Comparison of ENCODE assay signal across 11 mouse cellular contexts in the genomic region with DNA sequence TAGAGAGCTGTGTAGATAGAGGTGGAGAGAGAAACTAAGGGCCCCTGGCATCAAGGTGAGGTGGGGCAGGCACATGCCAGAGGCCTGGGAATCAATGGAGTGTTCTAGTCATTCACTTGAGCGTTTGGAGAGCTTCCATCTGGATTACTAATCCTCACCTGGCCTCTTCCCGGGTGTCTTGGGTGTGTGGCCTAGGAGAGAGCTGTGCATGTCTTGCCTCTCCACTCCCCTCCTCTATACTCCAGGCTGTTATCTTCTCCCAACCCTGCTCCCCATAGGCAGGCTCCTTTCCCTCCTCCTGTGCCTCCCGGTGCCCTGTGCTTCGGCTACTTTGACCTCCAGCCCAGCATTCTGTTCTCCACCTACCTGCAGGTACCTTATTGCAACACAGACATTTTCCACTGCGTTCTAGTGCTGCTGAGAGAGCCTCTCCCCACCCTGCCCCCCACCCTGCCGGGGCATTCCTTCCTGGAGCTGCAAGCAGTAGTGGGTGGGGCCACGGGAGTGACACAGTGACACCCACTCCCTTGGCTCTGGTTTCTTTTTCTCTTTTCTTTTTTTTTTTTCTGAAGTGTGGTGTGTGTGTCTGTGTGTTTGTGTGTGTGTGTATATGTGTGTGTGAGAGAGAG. TPM values are rescaled to one million over a fixed set of nuclear protein-coding genes. Genes with fewer than 3 reads are reported as not detected.
DNase-seq lines count a peak whose midpoint lies in the region; ATAC-seq lines count a peak whose summit lies in the region.
"Had no signal": no experiment of that assay in that cellular context is flagged by ENCODE, and none has a peak within 500 bp of the region (broad histone marks: within the 10 kb centered on the region; RNA-seq: fewer than 3 reads in every experiment).

No protein-coding gene starts in this region.

- DNase-seq in urinary bladder, postnatal 14 days (ENCODE audit: low spot score) = peak; percentile 19
- DNase-seq in urinary bladder, postnatal 4 days (ENCODE audit: low spot score in 2 of 2) = no peak
- peak; percentile 79 to 89 for DNase-seq in lung, adult 18-20 months
- DNase-seq in right cerebral cortex, postnatal 36 days (ENCODE audit: low spot score in 2 of 2) = no peak
- DNase-seq in forebrain, embryonic 11.5 days (ENCODE audit: low spot score) = no peak
- DNase-seq: cerebellum, postnatal 14 days; layer of hippocampus, adult 9-11 months had no signal

- no peak overlapping the region for H3K27ac ChIP-seq in kidney, embryonic 16.5 days (ENCODE audit: low read length)
- H3K27ac ChIP-seq in forebrain, embryonic 11.5 days (ENCODE audit: low read depth, low read length) = no peak overlapping the region
- H3K27ac ChIP-seq: midbrain, embryonic 13.5 days had no signal

- H3K4me2 ChIP-seq in kidney, embryonic 16.5 days (replicated peaks; ENCODE audit: low read depth, low read length) = peak overlapping the region; percentile 31
- no peak overlapping the region for H3K4me2 ChIP-seq in forebrain, embryonic 11.5 days (ENCODE audit: low read depth, low read length, severe bottlenecking)
- H3K4me2 ChIP-seq: midbrain, embryonic 13.5 days had no signal

- 27% methylated on average over 7 of the region's 7 CpGs for WGBS in kidney, embryonic 16.5 days
- 45% methylated on average over 7 of the region's 7 CpGs for WGBS in forebrain, embryonic 11.5 days

- H3K9me3 ChIP-seq in kidney, embryonic 16.5 days (ENCODE audit: low read length) = no peaks in the 10 kb centered on the region
- no peaks in the 10 kb centered on the region for H3K9me3 ChIP-seq in forebrain, embryonic 11.5 days (ENCODE audit: control insufficient read depth, low read length)
- H3K9me3 ChIP-seq: midbrain, embryonic 13.5 days had no signal

- peak; percentile 71; the same call in 1 of the 2 replicates for ATAC-seq in kidney, embryonic 16.5 days (ENCODE audit: low FRiP score, low TSS enrichment)
- ATAC-seq in cerebellum, adult (ENCODE audit: insufficient number of reproducible peaks, low FRiP score, low TSS enrichment) = no peak
- ATAC-seq in forebrain, embryonic 11.5 days (replicated peaks; ENCODE audit: low FRiP score) = no peak
- ATAC-seq: forebrain, embryonic 16.5 days; midbrain, embryonic 13.5 days had no signal

- H3K9ac ChIP-seq in kidney, embryonic 16.5 days (replicated peaks; ENCODE audit: low read length) = 0 out of 2 replicates have a peak overlapping the region, but pooled peaks have one; percentile 27
- H3K9ac ChIP-seq in forebrain, embryonic 11.5 days (ENCODE audit: low read length) = no peak overlapping the region
- H3K9ac ChIP-seq: midbrain, embryonic 13.5 days had no signal

- no peaks in the 10 kb centered on the region for H3K36me3 ChIP-seq in kidney, embryonic 16.5 days (ENCODE audit: insufficient read depth, low read length)
- H3K36me3 ChIP-seq in forebrain, embryonic 11.5 days (ENCODE audit: control insufficient read depth, insufficient read depth, low read length) = no peaks in the 10 kb centered on the region
- H3K36me3 ChIP-seq: midbrain, embryonic 13.5 days had no signal

- H3K27me3 ChIP-seq in kidney, embryonic 16.5 days (ENCODE audit: insufficient read depth, low read length) = no peaks in the 10 kb centered on the region
- no peaks in the 10 kb centered on the region for H3K27me3 ChIP-seq in forebrain, embryonic 11.5 days (ENCODE audit: control insufficient read depth, insufficient read depth, low read length)
- H3K27me3 ChIP-seq: midbrain, embryonic 13.5 days had no signal

- H3K4me3 ChIP-seq in kidney, embryonic 16.5 days (ENCODE audit: low read length) = no peak overlapping the region
- no peak overlapping the region for H3K4me3 ChIP-seq in forebrain, embryonic 11.5 days (ENCODE audit: low read depth, low read length)
- H3K4me3 ChIP-seq: midbrain, embryonic 13.5 days had no signal

- H3K4me1 ChIP-seq in kidney, embryonic 16.5 days (ENCODE audit: insufficient read depth, low read length) = peaks cover 16% of the 10 kb centered on the region
- H3K4me1 ChIP-seq in forebrain, embryonic 11.5 days (replicated peaks; ENCODE audit: control insufficient read depth, insufficient read depth, low read length) = peaks cover under 1% of the 10 kb centered on the region; the same call in 1 of the 2 replicates

RNA-seq across cellular contexts. Expression of a gene that starts 9.2 kb away (rescaled TPM):
- 78.9 and 83.5 TPM in 2 replicates for polyA plus RNA-seq in kidney, embryonic 16.5 days (2015; fragmentation: Nextera tagmentation; extraction: Ambion mirVana)
- polyA plus RNA-seq in forebrain, embryonic 11.5 days (2014; fragmentation: Nextera tagmentation; extraction: Ambion mirVana) = 5.3 and 6.9 TPM in 2 replicates

RNA-seq across cellular contexts. Expression of a gene that starts 37.8 kb away (rescaled TPM):
- polyA plus RNA-seq in kidney, embryonic 16.5 days (2015; fragmentation: Nextera tagmentation; extraction: Ambion mirVana) = 658 and 708 TPM in 2 replicates
- polyA plus RNA-seq in forebrain, embryonic 11.5 days (2014; fragmentation: Nextera tagmentation; extraction: Ambion mirVana) = 783 and 824 TPM in 2 replicates

RNA-seq across cellular contexts. Expression of a gene that starts 37.9 kb away (rescaled TPM):
- 13.5 and 16.7 TPM in 2 replicates for polyA plus RNA-seq in kidney, embryonic 16.5 days (2015; fragmentation: Nextera tagmentation; extraction: Ambion mirVana)
- 19.6 and 23.1 TPM in 2 replicates for polyA plus RNA-seq in forebrain, embryonic 11.5 days (2014; fragmentation: Nextera tagmentation; extraction: Ambion mirVana)

Comparison
In these comparisons a context has a peak if more than half of its experiments do, and no peak if none do; other contexts are left out.
1. DNase-seq: peak in urinary bladder, postnatal 14 days (single experiment) and lung, adult 18-20 months (2 of 2); none in urinary bladder, postnatal 4 days (0 of 2), right cerebral cortex, postnatal 36 days (0 of 2) and forebrain, embryonic 11.5 days (single experiment).
2. RNA of a gene that starts 9.2 kb away (polyA plus RNA-seq): 78.9 to 83.5 TPM in kidney, embryonic 16.5 days; 5.3 to 6.9 TPM in forebrain, embryonic 11.5 days; every median in the first group is over 10 times any median in the second.